In genomic region chr7:45713396-45713795, GRCm38 (mm10) we compare ENCODE assay signal across 17 mouse cellular contexts. TPM values are rescaled to one million over a fixed set of nuclear protein-coding genes. Genes with fewer than 3 reads are reported as not detected.
DNase-seq lines count a peak whose midpoint lies in the region; ATAC-seq and TF ChIP-seq lines count a peak whose summit lies in the region.
"Had no signal": no experiment of that assay in that cellular context is flagged by ENCODE, and none has a peak within 500 bp of the region (broad histone marks: within the 10 kb centered on the region; RNA-seq: fewer than 3 reads in every experiment).

No protein-coding gene starts in this region.

- peaks cover 48% of the 10 kb centered on the region for H3K4me1 ChIP-seq in liver, embryonic 16.5 days (ENCODE audit: control insufficient read depth, low read depth, low read length)
- peaks cover 52% of the 10 kb centered on the region for H3K4me1 ChIP-seq in liver, embryonic 12.5 days
- peaks cover 42% of the 10 kb centered on the region for H3K4me1 ChIP-seq in liver, postnatal 0 days (ENCODE audit: insufficient read depth)

- no peaks in the 10 kb centered on the region for H3K9me3 ChIP-seq in liver, embryonic 16.5 days (replicated peaks; ENCODE audit: control insufficient read depth, low read length)
- H3K9me3 ChIP-seq in liver, embryonic 12.5 days (replicated peaks) = no peaks in the 10 kb centered on the region
- H3K9me3 ChIP-seq in liver, postnatal 0 days (ENCODE audit: low read length) = no peaks in the 10 kb centered on the region
- H3K9me3 ChIP-seq: embryonic facial prominence, embryonic 12.5 days; neural tube, embryonic 13.5 days had no signal

- no peak overlapping the region for H3K4me2 ChIP-seq in liver, embryonic 16.5 days (ENCODE audit: low read depth, low read length)
- H3K4me2 ChIP-seq in liver, embryonic 12.5 days = no peak overlapping the region
- H3K4me2 ChIP-seq in liver, postnatal 0 days (ENCODE audit: low read depth, low read length) = peak overlapping the region; percentile 89

- H3K36me3 ChIP-seq in liver, embryonic 16.5 days (ENCODE audit: control insufficient read depth, insufficient read depth) = peaks cover 19% of the 10 kb centered on the region
- peaks cover 48% of the 10 kb centered on the region for H3K36me3 ChIP-seq in liver, embryonic 12.5 days
- peaks cover 36% of the 10 kb centered on the region for H3K36me3 ChIP-seq in liver, postnatal 0 days (replicated peaks; ENCODE audit: insufficient read depth, low read length)

- no peak overlapping the region for H3K4me3 ChIP-seq in liver, embryonic 16.5 days (ENCODE audit: low read depth, low read length)
- no peak overlapping the region for H3K4me3 ChIP-seq in liver, embryonic 12.5 days
- 0 out of 2 replicates have a peak overlapping the region, but pooled peaks have one; percentile 84 for H3K4me3 ChIP-seq in liver, postnatal 0 days (ENCODE audit: low read depth, low read length)

- no peak for TF ChIP-seq CTCF in liver, postnatal 0 days (IDR thresholded peaks at IDR 0.05; ENCODE audit: low read depth)

- 85% methylated on average over 16 of the region's 16 CpGs for WGBS in liver, embryonic 16.5 days (ENCODE audit: insufficient replicate concordance)
- 84% methylated on average over 16 of the region's 16 CpGs for WGBS in liver, embryonic 12.5 days (ENCODE audit: insufficient replicate concordance)
- 90% methylated on average over 16 of the region's 16 CpGs for WGBS in liver, postnatal 0 days (ENCODE audit: insufficient replicate concordance)

- peak; percentile 97 for DNase-seq in heart, adult 11 months
- no peak for DNase-seq in heart, postnatal 14 days
- DNase-seq in cerebellum, adult 9-11 months = peak; percentile 72
- no peak for DNase-seq in liver, postnatal 0 days
- DNase-seq: adrenal gland, postnatal 14 days; heart, postnatal 4 days; lung, embryonic 14.5 days; midbrain, embryonic 14.5 days; right cerebral cortex, adult 18-20 months had no signal

- peak overlapping the region; percentile 70 for H3K27ac ChIP-seq in liver, embryonic 16.5 days (ENCODE audit: low read length)
- H3K27ac ChIP-seq in liver, embryonic 12.5 days = no peak overlapping the region
- H3K27ac ChIP-seq in liver, postnatal 0 days (ENCODE audit: low read depth) = peak overlapping the region; percentile 88
- H3K27ac ChIP-seq: embryonic facial prominence, embryonic 12.5 days; neural tube, embryonic 13.5 days had no signal

- TF ChIP-seq EP300 in liver, postnatal 0 days (IDR thresholded peaks at IDR 0.05; ENCODE audit: low read depth) = no peak

- H3K27me3 ChIP-seq in liver, embryonic 16.5 days (ENCODE audit: control insufficient read depth, insufficient read depth, low read depth, low read length) = no peaks in the 10 kb centered on the region
- H3K27me3 ChIP-seq in liver, embryonic 12.5 days (replicated peaks) = no peaks in the 10 kb centered on the region
- H3K27me3 ChIP-seq in liver, postnatal 0 days (ENCODE audit: insufficient read depth, low read length) = no peaks in the 10 kb centered on the region
- H3K27me3 ChIP-seq: CH12.LX; embryonic facial prominence, embryonic 12.5 days; neural tube, embryonic 13.5 days had no signal

- intact Hi-C loops in heart, postnatal 14 days (cut with DNase I) = no loop called here

- no peak overlapping the region for H3K9ac ChIP-seq in liver, embryonic 16.5 days (ENCODE audit: low read depth, low read length)
- H3K9ac ChIP-seq in liver, embryonic 12.5 days = no peak overlapping the region
- H3K9ac ChIP-seq in liver, postnatal 0 days (replicated peaks) = peak overlapping the region; percentile 16

- no peak for ATAC-seq in liver, embryonic 16.5 days (ENCODE audit: low read depth)
- no peak for ATAC-seq in liver, embryonic 12.5 days
- ATAC-seq in liver, postnatal 0 days = no peak
- no peak for ATAC-seq in megakaryocyte-erythroid progenitor cell, adult 5-6 weeks (replicated peaks; ENCODE audit: low FRiP score, low TSS enrichment, poor library complexity, severe bottlenecking)
- ATAC-seq: forebrain, embryonic 14.5 days had no signal

RNA-seq across cellular contexts. Expression of gene Rpl18, which starts 1.9 kb away (rescaled TPM):
- total RNA-seq in heart, postnatal 14 days (2021) = 100 to 1,000 TPM; 552 to 626 TPM
- 460 and 502 TPM in 2 replicates for polyA plus RNA-seq in liver, embryonic 16.5 days (2015; fragmentation: Nextera tagmentation; extraction: Ambion mirVana)
- polyA plus RNA-seq in liver, embryonic 12.5 days (2016; fragmentation: Nextera tagmentation; extraction: Ambion mirVana) = 892 and 939 TPM in 2 replicates
- polyA plus RNA-seq in liver, postnatal 0 days (2015; fragmentation: Nextera tagmentation; extraction: Ambion mirVana) = 494 and 510 TPM in 2 replicates
- total RNA-seq in megakaryocyte-erythroid progenitor cell, adult 5-6 weeks (2014; fragmentation: Nextera tagmentation) = 2,679 and 3,223 TPM in 2 replicates
- 1,594 and 2,062 TPM in 2 replicates for total RNA-seq in megakaryocyte-erythroid progenitor cell, adult 5-6 weeks (2017)

RNA-seq across cellular contexts. Expression of gene Sphk2, which starts 4.4 kb away (rescaled TPM):
- total RNA-seq in heart, postnatal 14 days (2021) = 10 to 100 TPM; 17.5 to 18.8 TPM
- polyA plus RNA-seq in liver, embryonic 16.5 days (2015; fragmentation: Nextera tagmentation; extraction: Ambion mirVana) = 11.0 and 13.9 TPM in 2 replicates
- polyA plus RNA-seq in liver, embryonic 12.5 days (2016; fragmentation: Nextera tagmentation; extraction: Ambion mirVana) = 14.8 and 16.1 TPM in 2 replicates
- 15.5 and 17.3 TPM in 2 replicates for polyA plus RNA-seq in liver, postnatal 0 days (2015; fragmentation: Nextera tagmentation; extraction: Ambion mirVana)
- 16.3 and 19.8 TPM in 2 replicates for total RNA-seq in megakaryocyte-erythroid progenitor cell, adult 5-6 weeks (2014; fragmentation: Nextera tagmentation)
- total RNA-seq in megakaryocyte-erythroid progenitor cell, adult 5-6 weeks (2017) = 7.5 and 7.8 TPM in 2 replicates

RNA-seq across cellular contexts. Expression of gene Fam83e, which starts 7.6 kb away (rescaled TPM):
- total RNA-seq in heart, postnatal 14 days (2021) = under 1 TPM; 0.17 to 0.24 TPM
- polyA plus RNA-seq in liver, embryonic 16.5 days (2015; fragmentation: Nextera tagmentation; extraction: Ambion mirVana) = 0.16 and 0.30 TPM in 2 replicates
- polyA plus RNA-seq in liver, embryonic 12.5 days (2016; fragmentation: Nextera tagmentation; extraction: Ambion mirVana) = 0.67 and 0.81 TPM in 2 replicates
- 0.13 TPM in 1 of 2 replicates, not detected in the other for polyA plus RNA-seq in liver, postnatal 0 days (2015; fragmentation: Nextera tagmentation; extraction: Ambion mirVana)
- 1.1 and 2.1 TPM in 2 replicates for total RNA-seq in megakaryocyte-erythroid progenitor cell, adult 5-6 weeks (2014; fragmentation: Nextera tagmentation)
- 0.61 and 2.9 TPM in 2 replicates for total RNA-seq in megakaryocyte-erythroid progenitor cell, adult 5-6 weeks (2017)

RNA-seq across cellular contexts. Expression of gene Dbp, which starts 8.5 kb away (rescaled TPM):
- 10 to 100 TPM; 24.7 to 27.1 TPM for total RNA-seq in heart, postnatal 14 days (2021)
- polyA plus RNA-seq in liver, embryonic 16.5 days (2015; fragmentation: Nextera tagmentation; extraction: Ambion mirVana) = 0.27 and 0.32 TPM in 2 replicates
- polyA plus RNA-seq in liver, embryonic 12.5 days (2016; fragmentation: Nextera tagmentation; extraction: Ambion mirVana) = 1.1 and 1.8 TPM in 2 replicates
- 3.6 and 5.2 TPM in 2 replicates for polyA plus RNA-seq in liver, postnatal 0 days (2015; fragmentation: Nextera tagmentation; extraction: Ambion mirVana)
- 7.1 and 9.1 TPM in 2 replicates for total RNA-seq in megakaryocyte-erythroid progenitor cell, adult 5-6 weeks (2014; fragmentation: Nextera tagmentation)
- total RNA-seq in megakaryocyte-erythroid progenitor cell, adult 5-6 weeks (2017) = 5.6 and 6.2 TPM in 2 replicates

RNA-seq across cellular contexts. Expression of gene Spaca4, which starts 12.2 kb away (rescaled TPM):
- not detected for total RNA-seq in heart, postnatal 14 days (2021)
- not detected in 2 replicates for polyA plus RNA-seq in liver, embryonic 16.5 days (2015; fragmentation: Nextera tagmentation; extraction: Ambion mirVana)
- polyA plus RNA-seq in liver, embryonic 12.5 days (2016; fragmentation: Nextera tagmentation; extraction: Ambion mirVana) = not detected in 2 replicates
- not detected in 2 replicates for polyA plus RNA-seq in liver, postnatal 0 days (2015; fragmentation: Nextera tagmentation; extraction: Ambion mirVana)
- not detected in 2 replicates for total RNA-seq in megakaryocyte-erythroid progenitor cell, adult 5-6 weeks (2014; fragmentation: Nextera tagmentation)
- not detected in 2 replicates for total RNA-seq in megakaryocyte-erythroid progenitor cell, adult 5-6 weeks (2017)
- total RNA-seq: adrenal gland, postnatal 14 days; CH12.LX; granulocyte monocyte progenitor cell, adult 5-6 weeks; heart, postnatal 4 days had no signal
- polyA plus RNA-seq: embryonic facial prominence, embryonic 12.5 days; forebrain, embryonic 14.5 days; lung, embryonic 14.5 days; midbrain, embryonic 14.5 days; neural tube, embryonic 13.5 days had no signal

Comparison
In these comparisons a context has a peak if more than half of its experiments do, and no peak if none do; other contexts are left out.
1. DNase-seq: peak in heart, adult 11 months (single experiment) and cerebellum, adult 9-11 months (single experiment); none in heart, postnatal 14 days (0 of 2) and liver, postnatal 0 days (single experiment).